Mouse (Mus musculus) activated CD4-positive, CD25-positive, alpha-beta regulatory T cell (primary cell): ENCODE data around the gene Ccdc144b. TPM values are rescaled to one million over a fixed set of nuclear protein-coding genes. Genes with fewer than 3 reads are reported as not detected.

Experiments used
- polyA plus RNA-seq, 2 experiments: library from polyadenylated mRNA; unstranded; fragments of 100-300 nt; shearing (Covaris generic); gene quantifications; one replicate each; pipeline ENCODE4 v1.2.1; 2017

The Ccdc144b gene
- under 1 TPM in 1 of 2 experiments, not detected in 1; 0.02 TPM for polyA plus RNA-seq

GRCm38 (mm10) chr3:36053447-36053846, at the start of gene Ccdc144b:
Gene Ccdc144b (minus strand): TSS chr3:36053547.

GRCm38 (mm10) chr3:36065843-36066651, 12.7 kb upstream of the Ccdc144b start, which contains the start of gene Acad9:
Gene Acad9 (plus strand): TSS chr3:36065979.

GRCm38 (mm10) chr3:36000275-36001239, 52.8 kb downstream of the Ccdc144b start, which contains the start of gene Mccc1:
Gene Mccc1 (minus strand): TSS chr3:36000678.

Other genes starting within 250 kb of the Ccdc144b start
- 10 to 100 TPM; 60.2 to 68.7 TPM for gene Dcun1d1, start 116.1 kb downstream of the Ccdc144b start, polyA plus RNA-seq
- 10 to 100 TPM; 14.4 to 18.2 TPM for gene Mccc1, start 52.9 kb downstream of the Ccdc144b start, polyA plus RNA-seq
- gene Acad9, start 12.4 kb upstream of the Ccdc144b start, polyA plus RNA-seq: 10 to 100 TPM; 55.0 to 61.2 TPM
- 1 to 10 TPM; 2.0 to 3.8 TPM for gene D3Ertd254e, start 97.5 kb upstream of the Ccdc144b start, polyA plus RNA-seq
- under 1 TPM; 0.38 to 0.42 TPM for gene Qrfpr, start 168.8 kb upstream of the Ccdc144b start, polyA plus RNA-seq